Comparison of ENCODE assay signal across 8 mouse cellular contexts in genomic region chr13:23583387-23584068, GRCm38 (mm10). TPM values are rescaled to one million over a fixed set of nuclear protein-coding genes. Genes with fewer than 3 reads are reported as not detected.
DNase-seq lines count a peak whose midpoint lies in the region; ATAC-seq and TF ChIP-seq lines count a peak whose summit lies in the region.

No protein-coding gene starts in this region.

- H3K4me2 ChIP-seq in hindbrain, embryonic 11.5 days (replicated peaks; ENCODE audit: low read depth, low read length): no peak overlapping the region
- H3K4me2 ChIP-seq in hindbrain, postnatal 0 days (ENCODE audit: low read depth, low read length): no peak overlapping the region
- peak overlapping the region; percentile 13; the same call in 1 of the 2 replicates for H3K4me2 ChIP-seq in embryonic facial prominence, embryonic 12.5 days (replicated peaks)
- no peak overlapping the region for H3K4me2 ChIP-seq in limb, embryonic 15.5 days

- DNase-seq in hindbrain, embryonic 11.5 days (ENCODE audit: low spot score): no peak
- no peak for DNase-seq in hindbrain, postnatal 0 days (ENCODE audit: low spot score)
- no peak for DNase-seq in layer of hippocampus, adult 18-20 months (ENCODE audit: low spot score in 2 of 2)
- DNase-seq in spleen, postnatal 14 days (ENCODE audit: low spot score in 2 of 2): no peak
- DNase-seq in thymus, postnatal 14 days: no peak

- H3K4me3 ChIP-seq in hindbrain, embryonic 11.5 days (ENCODE audit: low read depth, low read length): no peak overlapping the region
- no peak overlapping the region for H3K4me3 ChIP-seq in hindbrain, postnatal 0 days (ENCODE audit: low read length)
- H3K4me3 ChIP-seq in C2C12 (ENCODE audit: insufficient read depth, poor library complexity, severe bottlenecking): no peak overlapping the region
- H3K4me3 ChIP-seq in embryonic facial prominence, embryonic 12.5 days: no peak overlapping the region
- H3K4me3 ChIP-seq in limb, embryonic 15.5 days: no peak overlapping the region

- H3K4me1 ChIP-seq in hindbrain, embryonic 11.5 days (replicated peaks; ENCODE audit: control insufficient read depth, insufficient read depth, low read length): peaks cover 3% of the 10 kb centered on the region; the same call in 1 of the 2 replicates
- peaks cover 8% of the 10 kb centered on the region; the same call in 1 of the 2 replicates for H3K4me1 ChIP-seq in hindbrain, postnatal 0 days (ENCODE audit: insufficient read depth, low read length)
- H3K4me1 ChIP-seq in embryonic facial prominence, embryonic 12.5 days: peaks cover 24% of the 10 kb centered on the region
- H3K4me1 ChIP-seq in limb, embryonic 15.5 days: peaks cover 22% of the 10 kb centered on the region

- H3K9ac ChIP-seq in hindbrain, embryonic 11.5 days (ENCODE audit: low read depth, low read length): no peak overlapping the region
- H3K9ac ChIP-seq in hindbrain, postnatal 0 days (replicated peaks; ENCODE audit: low read length): no peak overlapping the region
- no peak overlapping the region for H3K9ac ChIP-seq in embryonic facial prominence, embryonic 12.5 days
- H3K9ac ChIP-seq in limb, embryonic 15.5 days: no peak overlapping the region

- no peaks in the 10 kb centered on the region for H3K79me3 ChIP-seq in C2C12 (ENCODE audit: low read depth)

- no peaks in the 10 kb centered on the region for H3K79me2 ChIP-seq in C2C12 (ENCODE audit: control insufficient read depth, insufficient read depth)

- no peak for ATAC-seq in hindbrain, embryonic 11.5 days (ENCODE audit: low FRiP score)
- ATAC-seq in hindbrain, postnatal 0 days: no peak
- ATAC-seq in embryonic facial prominence, embryonic 12.5 days (ENCODE audit: insufficient number of reproducible peaks, insufficient read depth, low FRiP score, low TSS enrichment): no peak
- no peak for ATAC-seq in limb, embryonic 15.5 days (ENCODE audit: insufficient number of reproducible peaks, low FRiP score, low TSS enrichment, low read depth)

- H3ac ChIP-seq in C2C12 (ENCODE audit: control insufficient read depth, insufficient read length, low read depth): peak overlapping the region; percentile 55

- TF ChIP-seq CTCF in hindbrain, postnatal 0 days (IDR thresholded peaks at IDR 0.05; ENCODE audit: low read depth): no peak
- TF ChIP-seq CTCF in C2C12 (IDR thresholded peaks at IDR 0.05; ENCODE audit: control insufficient read depth, insufficient read depth, insufficient read length): no peak

- H3K36me3 ChIP-seq in hindbrain, embryonic 11.5 days (ENCODE audit: control insufficient read depth, insufficient read depth, low read length): no peaks in the 10 kb centered on the region
- H3K36me3 ChIP-seq in hindbrain, postnatal 0 days (ENCODE audit: insufficient read depth, low read length): no peaks in the 10 kb centered on the region
- no peaks in the 10 kb centered on the region for H3K36me3 ChIP-seq in C2C12 (ENCODE audit: control insufficient read depth, insufficient read depth)
- no peaks in the 10 kb centered on the region for H3K36me3 ChIP-seq in embryonic facial prominence, embryonic 12.5 days
- H3K36me3 ChIP-seq in limb, embryonic 15.5 days: no peaks in the 10 kb centered on the region

- H3K27ac ChIP-seq in hindbrain, embryonic 11.5 days (ENCODE audit: low read depth, low read length): peak overlapping the region; percentile 75
- no peak overlapping the region for H3K27ac ChIP-seq in hindbrain, postnatal 0 days
- peak overlapping the region; percentile 92 for H3K27ac ChIP-seq in embryonic facial prominence, embryonic 12.5 days
- H3K27ac ChIP-seq in limb, embryonic 15.5 days: peak overlapping the region; percentile 81

- no peaks in the 10 kb centered on the region for H3K9me3 ChIP-seq in hindbrain, embryonic 11.5 days (ENCODE audit: control insufficient read depth, low read length)
- no peaks in the 10 kb centered on the region for H3K9me3 ChIP-seq in hindbrain, postnatal 0 days (ENCODE audit: low read length)
- H3K9me3 ChIP-seq in embryonic facial prominence, embryonic 12.5 days: no peaks in the 10 kb centered on the region
- H3K9me3 ChIP-seq in limb, embryonic 15.5 days: no peaks in the 10 kb centered on the region

- H3K27me3 ChIP-seq in hindbrain, embryonic 11.5 days (ENCODE audit: control insufficient read depth, insufficient read depth, low read length): no peaks in the 10 kb centered on the region
- no peaks in the 10 kb centered on the region for H3K27me3 ChIP-seq in hindbrain, postnatal 0 days (ENCODE audit: insufficient read depth, low read length)
- H3K27me3 ChIP-seq in C2C12 (ENCODE audit: control insufficient read depth, insufficient read depth, insufficient read length): no peaks in the 10 kb centered on the region
- H3K27me3 ChIP-seq in embryonic facial prominence, embryonic 12.5 days: no peaks in the 10 kb centered on the region
- H3K27me3 ChIP-seq in limb, embryonic 15.5 days: no peaks in the 10 kb centered on the region

TF ChIP-seq in C2C12, 6 proteins besides CTCF, POLR2A, EP300 and RAD21:
- TF ChIP-seq USF1 (IDR thresholded peaks at IDR 0.05; ENCODE audit: low read depth): no peak
- no peak for TF ChIP-seq MYOG (IDR thresholded peaks at IDR 0.05; ENCODE audit: control insufficient read depth, extremely low read depth, insufficient read length)

RNA-seq across cellular contexts. Expression of gene Hist1h4d, which starts 2.1 kb away (rescaled TPM):
- 95.0 and 95.9 TPM in 2 replicates for polyA plus RNA-seq in hindbrain, embryonic 11.5 days (2014; fragmentation: Nextera tagmentation; extraction: Ambion mirVana)
- 1,614 and 2,187 TPM in 2 replicates for total RNA-seq in hindbrain, postnatal 0 days (2014; rRNA removed)
- 36.9 and 39.6 TPM in 2 replicates for polyA plus RNA-seq in hindbrain, postnatal 0 days (2015; fragmentation: Nextera tagmentation; extraction: Ambion mirVana)
- 2.8 TPM for polyA plus RNA-seq in C2C12 (2012; fragmentation: generic; extraction: Trizol)
- 123 and 126 TPM in 2 replicates for polyA plus RNA-seq in embryonic facial prominence, embryonic 12.5 days (2016; fragmentation: Nextera tagmentation; extraction: Ambion mirVana)
- 75.2 and 108 TPM in 2 replicates for polyA plus RNA-seq in limb, embryonic 15.5 days (2015; fragmentation: Nextera tagmentation; extraction: Ambion mirVana)
- 100 to 1,000 TPM; 152 to 153 TPM for total RNA-seq in layer of hippocampus, adult 18-20 months (2021)

RNA-seq across cellular contexts. Expression of gene Hist1h3d, which starts 8.0 kb away (rescaled TPM):
- polyA plus RNA-seq in hindbrain, embryonic 11.5 days (2014; fragmentation: Nextera tagmentation; extraction: Ambion mirVana): 7.2 and 8.3 TPM in 2 replicates
- 173 and 207 TPM in 2 replicates for total RNA-seq in hindbrain, postnatal 0 days (2014; rRNA removed)
- polyA plus RNA-seq in hindbrain, postnatal 0 days (2015; fragmentation: Nextera tagmentation; extraction: Ambion mirVana): 0.96 and 1.4 TPM in 2 replicates
- polyA plus RNA-seq in C2C12 (2012; fragmentation: generic; extraction: Trizol): 1.9 TPM
- polyA plus RNA-seq in embryonic facial prominence, embryonic 12.5 days (2016; fragmentation: Nextera tagmentation; extraction: Ambion mirVana): 5.5 and 7.0 TPM in 2 replicates
- polyA plus RNA-seq in limb, embryonic 15.5 days (2015; fragmentation: Nextera tagmentation; extraction: Ambion mirVana): 5.8 and 6.5 TPM in 2 replicates
- 10 to 100 TPM; 11.8 to 13.6 TPM for total RNA-seq in layer of hippocampus, adult 18-20 months (2021)

RNA-seq across cellular contexts. Expression of gene Hist1h2ad, which starts 9.3 kb away (rescaled TPM):
- polyA plus RNA-seq in hindbrain, embryonic 11.5 days (2014; fragmentation: Nextera tagmentation; extraction: Ambion mirVana): 1.0 and 2.9 TPM in 2 replicates
- total RNA-seq in hindbrain, postnatal 0 days (2014; rRNA removed): 636 and 885 TPM in 2 replicates
- polyA plus RNA-seq in hindbrain, postnatal 0 days (2015; fragmentation: Nextera tagmentation; extraction: Ambion mirVana): 0.69 TPM in 1 of 2 replicates, not detected in the other
- 0.73 TPM for polyA plus RNA-seq in C2C12 (2012; fragmentation: generic; extraction: Trizol)
- 2.0 and 3.6 TPM in 2 replicates for polyA plus RNA-seq in embryonic facial prominence, embryonic 12.5 days (2016; fragmentation: Nextera tagmentation; extraction: Ambion mirVana)
- polyA plus RNA-seq in limb, embryonic 15.5 days (2015; fragmentation: Nextera tagmentation; extraction: Ambion mirVana): 0.89 and 2.3 TPM in 2 replicates
- total RNA-seq in layer of hippocampus, adult 18-20 months (2021): 1 to 10 TPM; 3.8 to 7.1 TPM

RNA-seq across cellular contexts. Expression of gene Hist1h2bf, which starts 9.5 kb away (rescaled TPM):
- 1.5 and 3.7 TPM in 2 replicates for polyA plus RNA-seq in hindbrain, embryonic 11.5 days (2014; fragmentation: Nextera tagmentation; extraction: Ambion mirVana)
- total RNA-seq in hindbrain, postnatal 0 days (2014; rRNA removed): 695 and 1,354 TPM in 2 replicates
- polyA plus RNA-seq in hindbrain, postnatal 0 days (2015; fragmentation: Nextera tagmentation; extraction: Ambion mirVana): 1.3 and 2.4 TPM in 2 replicates
- polyA plus RNA-seq in C2C12 (2012; fragmentation: generic; extraction: Trizol): 4.5 TPM
- 10.7 and 11.9 TPM in 2 replicates for polyA plus RNA-seq in embryonic facial prominence, embryonic 12.5 days (2016; fragmentation: Nextera tagmentation; extraction: Ambion mirVana)
- polyA plus RNA-seq in limb, embryonic 15.5 days (2015; fragmentation: Nextera tagmentation; extraction: Ambion mirVana): 2.9 and 5.8 TPM in 2 replicates
- total RNA-seq in layer of hippocampus, adult 18-20 months (2021): 10 to 100 TPM; 24.1 to 24.2 TPM

RNA-seq across cellular contexts. Expression of gene Hist1h2bg, which starts 12.3 kb away (rescaled TPM):
- polyA plus RNA-seq in hindbrain, embryonic 11.5 days (2014; fragmentation: Nextera tagmentation; extraction: Ambion mirVana): 3.2 and 4.8 TPM in 2 replicates
- total RNA-seq in hindbrain, postnatal 0 days (2014; rRNA removed): 1,151 and 1,635 TPM in 2 replicates
- 2.6 and 5.2 TPM in 2 replicates for polyA plus RNA-seq in hindbrain, postnatal 0 days (2015; fragmentation: Nextera tagmentation; extraction: Ambion mirVana)
- 9.9 TPM for polyA plus RNA-seq in C2C12 (2012; fragmentation: generic; extraction: Trizol)
- 11.4 and 15.7 TPM in 2 replicates for polyA plus RNA-seq in embryonic facial prominence, embryonic 12.5 days (2016; fragmentation: Nextera tagmentation; extraction: Ambion mirVana)
- polyA plus RNA-seq in limb, embryonic 15.5 days (2015; fragmentation: Nextera tagmentation; extraction: Ambion mirVana): 5.5 and 6.0 TPM in 2 replicates
- 10 to 100 TPM; 58.3 to 66.2 TPM for total RNA-seq in layer of hippocampus, adult 18-20 months (2021)
